Mouse (Mus musculus) olfactory bulb, adult 2 months (tissue): ENCODE results near the gene Prkra.

Experiments used
- CTCF ChIP-seq: fragments of 200-500 bp; IDR thresholded peaks from 2 replicates; pipeline ENCODE4 v1.5.1; 2012; ENCODE audit warnings: low read depth, mild to moderate bottlenecking, low read length, moderate library complexity; ENCODE audit not compliant: insufficient read depth
- POLR2A ChIP-seq: fragments of 200-500 bp; IDR thresholded peaks from 2 replicates; pipeline ENCODE4 v1.6.1; 2012; ENCODE audit warnings: mild to moderate bottlenecking, low read depth, low read length, moderate library complexity; ENCODE audit not compliant: insufficient read depth

GRCm38 (mm10) chr2:76658551-76658950 is 10.7 kb upstream of the Prkra start:
- no peak for TF ChIP-seq POLR2A
- TF ChIP-seq CTCF = no peak
